Mouse (Mus musculus) forebrain, embryonic 13.5 days (tissue): Measurements from ENCODE around the gene Slc25a16. TPM values are rescaled to one million over a fixed set of nuclear protein-coding genes. Genes with fewer than 3 reads are reported as not detected.
"Not testable (repeated sequence)": the region's sequence is repeated elsewhere in the genome, so short reads cannot be mapped to it uniquely, and the experiment has no call there.

Experiments
- ATAC-seq: fragments of 200-750 bp; cut with Nextera tagmentation; 2 replicates; pipeline ENCODE4 v1.8.0; 2017
- H3K27ac ChIP-seq: fragments of 300-500 bp; sonication (generic); 2 replicates; pipeline ENCODE4 v1.5.1; 2015; ENCODE audit warnings: inconsistent platforms, mild to moderate bottlenecking, moderate library complexity
- H3K27me3 ChIP-seq: fragments of 300-500 bp; sonication (generic); 2 replicates; pipeline ENCODE4 v1.6.1; 2015; ENCODE audit warnings: mild to moderate bottlenecking, inconsistent platforms
- H3K36me3 ChIP-seq: fragments of 300-500 bp; sonication (generic); 2 replicates; pipeline ENCODE4 v1.6.1; 2015; ENCODE audit warnings: mild to moderate bottlenecking, inconsistent platforms; ENCODE audit not compliant: poor library complexity, severe bottlenecking
- H3K4me1 ChIP-seq: fragments of 300-500 bp; sonication (generic); 2 replicates; pipeline ENCODE4 v1.6.1; 2015; ENCODE audit warnings: inconsistent platforms
- H3K4me2 ChIP-seq: fragments of 300-500 bp; sonication (generic); 2 replicates; pipeline ENCODE4 v1.6.1; 2015; ENCODE audit warnings: inconsistent platforms, mild to moderate bottlenecking, moderate library complexity
- H3K4me3 ChIP-seq: fragments of 300-500 bp; sonication (generic); 2 replicates; pipeline ENCODE4 v1.5.1; 2015; ENCODE audit warnings: mild to moderate bottlenecking, inconsistent platforms
- H3K9ac ChIP-seq: fragments of 300-500 bp; sonication (generic); 2 replicates; pipeline ENCODE4 v1.6.1; 2015; ENCODE audit warnings: mild to moderate bottlenecking, inconsistent platforms
- H3K9me3 ChIP-seq: fragments of 300-500 bp; sonication (generic); replicated peaks from 2 replicates; pipeline ENCODE4 v1.6.1; 2016; ENCODE audit warnings: inconsistent platforms
- WGBS: fragments of 180-500 bp; shearing (Covaris S2); methylation state at CpG from one replicate; pipeline ENCODE4 v1.1.7; 2015; 5-methylcytosine and 5-hydroxymethylcytosine counted together
- polyA plus RNA-seq: library from polyadenylated mRNA; unstranded; fragments of >200 nt; fragmentation: Nextera tagmentation; extraction: Ambion mirVana; gene quantifications from 2 replicates; pipeline ENCODE4 v1.2.1, GENCODE M21; 2015

Slc25a16 gene
- polyA plus RNA-seq, 1 experiment from 2014 or later: 14.0 TPM

GRCm38 (mm10) chr10:62892549-62893232 is 27.7 kb upstream of the Slc25a16 start:
- no peaks in the 10 kb centered on the region for H3K4me1 ChIP-seq
- ATAC-seq: no peak
- H3K27ac ChIP-seq: no peak overlapping the region
- no peaks in the 10 kb centered on the region for H3K36me3 ChIP-seq
- H3K4me2 ChIP-seq: no peak overlapping the region
- H3K27me3 ChIP-seq: no peaks in the 10 kb centered on the region
- no peaks in the 10 kb centered on the region for H3K9me3 ChIP-seq
- no peak overlapping the region for H3K9ac ChIP-seq
- H3K4me3 ChIP-seq: no peak overlapping the region
- WGBS: 28% methylated on average over 4 of the region's 4 CpGs

GRCm38 (mm10) chr10:62893356-62893884 is 27.0 kb upstream of the Slc25a16 start:
- no peaks in the 10 kb centered on the region for H3K4me1 ChIP-seq
- H3K9me3 ChIP-seq: no peaks in the 10 kb centered on the region
- no peak overlapping the region for H3K9ac ChIP-seq
- ATAC-seq: no peak
- H3K36me3 ChIP-seq: no peaks in the 10 kb centered on the region
- H3K27me3 ChIP-seq: no peaks in the 10 kb centered on the region
- 73% methylated on average over 6 of the region's 6 CpGs for WGBS
- H3K4me2 ChIP-seq: no peak overlapping the region
- H3K27ac ChIP-seq: no peak overlapping the region
- no peak overlapping the region for H3K4me3 ChIP-seq

- no peak for ATAC-seq
- H3K4me2 ChIP-seq: no peak overlapping the region
- H3K4me1 ChIP-seq: no peaks in the 10 kb centered on the region
- 79% methylated on average over 3 of the region's 3 CpGs for WGBS
- H3K9ac ChIP-seq: no peak overlapping the region
- no peaks in the 10 kb centered on the region for H3K36me3 ChIP-seq
- no peaks in the 10 kb centered on the region for H3K27me3 ChIP-seq
- H3K4me3 ChIP-seq: no peak overlapping the region
- no peaks in the 10 kb centered on the region for H3K9me3 ChIP-seq
- no peak overlapping the region for H3K27ac ChIP-seq
These were observed 26.0 kb upstream of the Slc25a16 start for GRCm38 (mm10) chr10:62894447-62894846.

- Histone ChIP-seq H3K9me3 (no peaks in the 10 kb centered on the region), H3K9ac (no peak overlapping the region), H3K4me2 (no peak overlapping the region), H3K27ac (no peak overlapping the region), H3K4me1 (no peaks in the 10 kb centered on the region), H3K4me3 (no peak overlapping the region), H3K36me3 (no peaks in the 10 kb centered on the region), H3K27me3 (no peaks in the 10 kb centered on the region)
- no peak for ATAC-seq
- 87% methylated on average over 6 of the region's 6 CpGs for WGBS
These were observed 25.0 kb upstream of the Slc25a16 start for GRCm38 (mm10) chr10:62895386-62895785.

- Histone ChIP-seq H3K27ac (no peak overlapping the region), H3K4me3 (no peak overlapping the region), H3K27me3 (no peaks in the 10 kb centered on the region), H3K36me3 (no peaks in the 10 kb centered on the region), H3K9me3 (no peaks in the 10 kb centered on the region), H3K9ac (no peak overlapping the region), H3K4me2 (no peak overlapping the region), H3K4me1 (no peaks in the 10 kb centered on the region)
- 71% methylated on average over 4 of the region's 4 CpGs for WGBS
- ATAC-seq: no peak
These were observed 24.4 kb upstream of the Slc25a16 start for GRCm38 (mm10) chr10:62896035-62896434.

- H3K4me2 ChIP-seq: no peak overlapping the region
- H3K27ac ChIP-seq: no peak overlapping the region
- H3K4me3 ChIP-seq: no peak overlapping the region
- WGBS: 68% methylated on average over 4 of the region's 4 CpGs
- no peak for ATAC-seq
- no peaks in the 10 kb centered on the region for H3K36me3 ChIP-seq
- H3K9me3 ChIP-seq: no peaks in the 10 kb centered on the region
- H3K9ac ChIP-seq: no peak overlapping the region
- H3K4me1 ChIP-seq: no peaks in the 10 kb centered on the region
- no peaks in the 10 kb centered on the region for H3K27me3 ChIP-seq
These were observed 23.7 kb upstream of the Slc25a16 start for GRCm38 (mm10) chr10:62896774-62897173.

- Histone ChIP-seq H3K4me3 (no peak overlapping the region), H3K9me3 (no peaks in the 10 kb centered on the region), H3K27ac (no peak overlapping the region), H3K4me1 (no peaks in the 10 kb centered on the region), H3K36me3 (no peaks in the 10 kb centered on the region), H3K4me2 (no peak overlapping the region), H3K27me3 (no peaks in the 10 kb centered on the region), H3K9ac (no peak overlapping the region)
- WGBS: 94% methylated on average over 3 of the region's 3 CpGs
- no peak for ATAC-seq
These were observed 23.0 kb upstream of the Slc25a16 start for GRCm38 (mm10) chr10:62897437-62897836.

GRCm38 (mm10) chr10:62898061-62898460 is 22.4 kb upstream of the Slc25a16 start:
- 83% methylated on average over 2 of the region's 2 CpGs for WGBS
- Histone ChIP-seq H3K4me3 (no peak overlapping the region), H3K36me3 (no peaks in the 10 kb centered on the region), H3K9me3 (no peaks in the 10 kb centered on the region), H3K4me2 (no peak overlapping the region), H3K9ac (no peak overlapping the region), H3K4me1 (no peaks in the 10 kb centered on the region), H3K27me3 (no peaks in the 10 kb centered on the region), H3K27ac (no peak overlapping the region)
- ATAC-seq: no peak

GRCm38 (mm10) chr10:62900144-62900543 is 20.3 kb upstream of the Slc25a16 start:
- Histone ChIP-seq H3K9me3 (no peaks in the 10 kb centered on the region), H3K36me3 (no peaks in the 10 kb centered on the region), H3K4me1 (no peaks in the 10 kb centered on the region), H3K4me3 (no peak overlapping the region), H3K4me2 (no peak overlapping the region), H3K27ac (no peak overlapping the region), H3K9ac (no peak overlapping the region), H3K27me3 (no peaks in the 10 kb centered on the region)
- WGBS: 95% methylated on average over 4 of the region's 4 CpGs
- ATAC-seq: no peak

- WGBS: 44% methylated on average over 8 of the region's 8 CpGs
- Histone ChIP-seq H3K9ac (no peak overlapping the region), H3K4me2 (no peak overlapping the region), H3K4me1 (no peaks in the 10 kb centered on the region), H3K9me3 (no peaks in the 10 kb centered on the region), H3K27me3 (no peaks in the 10 kb centered on the region), H3K36me3 (no peaks in the 10 kb centered on the region), H3K27ac (no peak overlapping the region), H3K4me3 (no peak overlapping the region)
- no peak for ATAC-seq
These were observed 18.6 kb upstream of the Slc25a16 start for GRCm38 (mm10) chr10:62901826-62902225.

GRCm38 (mm10) chr10:62902829-62903228 is 17.6 kb upstream of the Slc25a16 start:
- Histone ChIP-seq H3K9ac (no peak overlapping the region), H3K27ac (no peak overlapping the region), H3K27me3 (no peaks in the 10 kb centered on the region), H3K4me1 (no peaks in the 10 kb centered on the region), H3K9me3 (no peaks in the 10 kb centered on the region), H3K36me3 (no peaks in the 10 kb centered on the region), H3K4me2 (no peak overlapping the region), H3K4me3 (no peak overlapping the region)
- ATAC-seq: no peak
- 44% methylated on average over 1 of the region's 1 CpGs for WGBS

GRCm38 (mm10) chr10:62906336-62906735 is 14.1 kb upstream of the Slc25a16 start:
- 96% methylated on average over 7 of the region's 7 CpGs for WGBS

GRCm38 (mm10) chr10:62908896-62909295 is 11.5 kb upstream of the Slc25a16 start, which contains the start of gene Tet1:
Gene Tet1 (minus strand): TSS chr10:62908996.
- not testable (repeated sequence) for H3K9ac ChIP-seq, H3K4me3 ChIP-seq, H3K9me3 ChIP-seq, H3K4me1 ChIP-seq, H3K27ac ChIP-seq, ATAC-seq, H3K4me2 ChIP-seq, H3K36me3 ChIP-seq, H3K27me3 ChIP-seq
- no CpG with 5 or more reads among the region's 1 CpGs for WGBS

More at GRCm38 (mm10) chr10:62906336-62906735, 14.1 kb upstream of the Slc25a16 start:
- Histone ChIP-seq H3K4me1 (no peaks in the 10 kb centered on the region), H3K4me3 (no peak overlapping the region), H3K27me3 (no peaks in the 10 kb centered on the region), H3K4me2 (no peak overlapping the region), H3K36me3 (no peaks in the 10 kb centered on the region), H3K9me3 (no peaks in the 10 kb centered on the region), H3K9ac (no peak overlapping the region), H3K27ac (no peak overlapping the region)
- no peak for ATAC-seq
